Mouse (Mus musculus) midbrain, postnatal 0 days (tissue): ENCODE measurements at regions not wholly inside any gene's neighbourhood (a gene's known extent, or its start where the extent isn't known, plus 50 kb on each side); places are given as distances from the start of the nearest gene placed in this dataset.

Experiments used
- ATAC-seq: fragments of 200-750 bp; cut with Nextera tagmentation; 2 replicates; pipeline ENCODE4 v1.8.0; 2017; ENCODE audit warnings: moderate number of reproducible peaks, mild to moderate bottlenecking, moderate TSS enrichment, moderate library complexity; ENCODE audit not compliant: low FRiP score
- DNase-seq: peaks from one replicate; pipeline ENCODE4 v3.0.0-alpha.2; 2015; ENCODE audit warnings: low spot score
- H3K27ac ChIP-seq: fragments of 300-500 bp; sonication (generic); 2 replicates; pipeline ENCODE4 v1.5.1; 2014; ENCODE audit warnings: low read depth, mild to moderate bottlenecking, low read length, mixed read lengths
- H3K27me3 ChIP-seq: fragments of 300-500 bp; sonication (generic); 2 replicates; pipeline ENCODE4 v1.6.1; 2014; ENCODE audit warnings: low read length, control low read depth, mixed read lengths; ENCODE audit not compliant: insufficient read depth
- H3K36me3 ChIP-seq: fragments of 300-500 bp; sonication (generic); 2 replicates; pipeline ENCODE4 v1.6.1; 2014; ENCODE audit warnings: low read length, control low read depth, mixed read lengths; ENCODE audit not compliant: insufficient read depth
- H3K4me1 ChIP-seq: fragments of 300-500 bp; sonication (generic); 2 replicates; pipeline ENCODE4 v1.6.1; 2014; ENCODE audit warnings: mild to moderate bottlenecking, control low read depth, antibody characterized with exemption, low read length, mixed read lengths; ENCODE audit not compliant: insufficient read depth
- H3K4me2 ChIP-seq: fragments of 300-500 bp; sonication (generic); 2 replicates; pipeline ENCODE4 v1.6.1; 2014; ENCODE audit warnings: low read depth, mild to moderate bottlenecking, low read length, mixed read lengths; ENCODE audit not compliant: poor library complexity, severe bottlenecking
- H3K4me3 ChIP-seq: fragments of 300-500 bp; sonication (generic); 2 replicates; pipeline ENCODE4 v1.5.1; 2014; ENCODE audit warnings: low read depth, mild to moderate bottlenecking, low read length, moderate library complexity
- H3K9ac ChIP-seq: fragments of 300-500 bp; sonication (generic); replicated peaks from 2 replicates; pipeline ENCODE4 v1.6.1; 2014; ENCODE audit warnings: mild to moderate bottlenecking, low read length, moderate library complexity, mixed read lengths; ENCODE audit not compliant: poor library complexity, severe bottlenecking
- H3K9me3 ChIP-seq: fragments of 300-500 bp; sonication (generic); 2 replicates; pipeline ENCODE4 v1.6.1; 2016; ENCODE audit warnings: low read length, control low read depth
- CTCF ChIP-seq: IDR thresholded peaks from 2 replicates; pipeline ENCODE4 v1.5.1; 2016; ENCODE audit warnings: antibody characterized with exemption, mild to moderate bottlenecking
- WGBS: fragments of 180-500 bp; shearing (Covaris S2); extraction: QIAGEN DNeasy Blood & Tissue Kit; methylation state at CpG from one replicate; pipeline ENCODE4 v1.1.7; 2014; 5-methylcytosine and 5-hydroxymethylcytosine counted together

DNA sequence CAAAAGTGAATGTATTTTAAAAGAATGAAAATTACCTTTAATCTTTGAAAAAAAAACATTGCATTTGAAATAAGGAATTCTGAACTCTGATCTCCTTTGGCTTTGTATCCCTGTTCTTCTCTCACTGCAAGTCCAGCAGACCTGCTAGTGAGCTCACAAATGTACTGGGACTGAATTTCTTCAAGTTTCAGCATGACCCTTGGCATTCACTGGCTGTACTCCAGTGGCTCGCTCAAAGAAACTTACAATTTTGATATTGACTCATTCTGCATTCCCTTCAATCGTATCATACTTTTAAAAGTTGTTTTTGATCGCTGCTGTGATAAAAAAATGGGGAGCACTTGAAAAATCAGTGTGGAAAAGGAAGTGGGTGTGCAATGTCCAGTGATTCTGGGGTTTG is 456.6 kb downstream of the Cd109 start:
- no peaks in the 10 kb centered on the region for H3K4me1 ChIP-seq
- H3K4me2 ChIP-seq, result no peak overlapping the region
- DNase-seq (no peak), ATAC-seq (no peak)
- no peaks in the 10 kb centered on the region for H3K36me3 ChIP-seq
- WGBS, result 82% methylated on average over 3 of the region's 3 CpGs
- H3K4me3 ChIP-seq, result no peak overlapping the region
- no peak overlapping the region for H3K27ac ChIP-seq
- no peaks in the 10 kb centered on the region for H3K27me3 ChIP-seq
- no peak for TF ChIP-seq CTCF
- H3K9ac ChIP-seq, result no peak overlapping the region
- no peaks in the 10 kb centered on the region for H3K9me3 ChIP-seq

DNA sequence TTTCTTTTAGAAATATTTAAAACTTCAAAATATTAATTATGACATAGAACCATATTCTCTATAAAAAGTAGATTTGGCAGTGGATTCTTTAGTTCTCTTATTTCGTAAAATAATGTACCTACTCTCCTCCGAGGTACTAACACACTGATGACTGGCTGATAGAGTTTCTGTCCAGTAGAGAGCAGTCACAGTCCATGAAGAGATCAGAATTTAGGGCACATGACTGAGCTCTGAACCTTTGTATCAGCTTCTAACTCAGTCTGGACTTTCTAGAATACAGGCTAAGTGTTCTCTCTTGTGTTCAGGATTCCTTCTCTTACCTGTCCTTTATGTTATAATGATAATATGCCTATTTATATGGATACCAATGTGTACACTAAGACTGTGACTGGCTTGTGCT is 494.3 kb downstream of the Cd109 start:
- no peaks in the 10 kb centered on the region for H3K27me3 ChIP-seq
- no peak overlapping the region for H3K27ac ChIP-seq
- no peaks in the 10 kb centered on the region for H3K9me3 ChIP-seq
- H3K4me2 ChIP-seq, result no peak overlapping the region
- H3K9ac ChIP-seq, result no peak overlapping the region
- DNase-seq (peak; percentile 76), ATAC-seq (peak; percentile 79)
- no peaks in the 10 kb centered on the region for H3K36me3 ChIP-seq
- no peaks in the 10 kb centered on the region for H3K4me1 ChIP-seq
- TF ChIP-seq CTCF, result peak; percentile 78
- WGBS, result 80% methylated on average over 2 of the region's 2 CpGs
- H3K4me3 ChIP-seq, result no peak overlapping the region

DNA sequence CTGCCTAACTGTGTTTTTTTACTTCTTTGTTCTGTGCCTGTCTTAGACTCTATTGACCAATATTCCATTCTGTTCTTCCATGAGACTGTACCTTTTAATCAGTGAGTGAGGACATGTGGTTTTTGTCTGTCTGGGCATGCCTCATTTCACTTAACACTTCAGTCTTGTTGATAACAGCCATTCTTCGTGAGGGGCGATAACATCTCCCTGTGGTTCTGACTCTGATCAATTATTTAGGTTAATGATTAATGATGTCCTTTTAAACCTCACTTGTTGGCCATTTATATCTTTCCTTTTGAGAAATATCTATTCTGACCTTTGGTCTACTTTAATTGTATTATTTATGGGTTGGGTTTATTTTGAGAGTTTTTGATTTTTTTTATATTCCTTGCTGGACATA is 496.0 kb downstream of the Cd109 start:
- Histone ChIP-seq H3K4me1 (no peaks in the 10 kb centered on the region), H3K27me3 (no peaks in the 10 kb centered on the region), H3K36me3 (no peaks in the 10 kb centered on the region), H3K9me3 (no peaks in the 10 kb centered on the region), H3K4me2 (no peak overlapping the region), H3K27ac (no peak overlapping the region), H3K4me3 (no peak overlapping the region), H3K9ac (no peak overlapping the region)
- no peak for TF ChIP-seq CTCF
- 69% methylated on average over 2 of the region's 2 CpGs for WGBS
- no peak for ATAC-seq
- no peak for DNase-seq

- Histone ChIP-seq H3K27ac (no peak overlapping the region), H3K4me1 (no peaks in the 10 kb centered on the region), H3K9me3 (no peaks in the 10 kb centered on the region), H3K36me3 (no peaks in the 10 kb centered on the region), H3K9ac (no peak overlapping the region), H3K4me3 (no peak overlapping the region), H3K27me3 (no peaks in the 10 kb centered on the region), H3K4me2 (no peak overlapping the region)
- no peak for TF ChIP-seq CTCF
- DNase-seq, result no peak
- ATAC-seq, result no peak
- WGBS, result 88% methylated on average over 1 of the region's 1 CpGs
These were observed 525.6 kb downstream of the Cd109 start for GRCm38 (mm10) chr9:79140970-79141369.

DNA sequence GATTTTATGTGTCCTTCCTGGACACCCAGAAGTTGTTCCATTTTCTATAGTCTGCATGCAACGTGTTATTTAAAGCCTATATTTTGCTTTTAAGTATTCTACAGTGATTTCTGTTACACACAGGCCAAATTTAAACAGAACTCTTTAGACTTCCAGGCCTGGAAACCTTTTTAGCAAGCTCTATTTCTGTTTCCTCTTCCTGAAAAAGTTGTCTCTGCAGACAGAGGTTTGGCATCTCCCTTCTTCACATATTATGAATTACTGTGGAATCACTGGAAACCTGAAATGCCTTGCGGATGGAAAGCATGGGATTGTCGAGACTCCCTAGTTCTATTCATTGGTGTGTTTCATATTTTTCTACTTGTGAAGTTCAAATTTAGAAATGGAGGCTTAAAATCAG is 530.7 kb downstream of the Cd109 start:
- WGBS, result 81% methylated on average over 3 of the region's 3 CpGs
- Histone ChIP-seq H3K4me1 (no peaks in the 10 kb centered on the region), H3K36me3 (no peaks in the 10 kb centered on the region), H3K9me3 (no peaks in the 10 kb centered on the region), H3K9ac (no peak overlapping the region), H3K27me3 (no peaks in the 10 kb centered on the region), H3K4me2 (no peak overlapping the region), H3K4me3 (no peak overlapping the region), H3K27ac (no peak overlapping the region)
- ATAC-seq (no peak), DNase-seq (no peak)
- no peak for TF ChIP-seq CTCF

DNA sequence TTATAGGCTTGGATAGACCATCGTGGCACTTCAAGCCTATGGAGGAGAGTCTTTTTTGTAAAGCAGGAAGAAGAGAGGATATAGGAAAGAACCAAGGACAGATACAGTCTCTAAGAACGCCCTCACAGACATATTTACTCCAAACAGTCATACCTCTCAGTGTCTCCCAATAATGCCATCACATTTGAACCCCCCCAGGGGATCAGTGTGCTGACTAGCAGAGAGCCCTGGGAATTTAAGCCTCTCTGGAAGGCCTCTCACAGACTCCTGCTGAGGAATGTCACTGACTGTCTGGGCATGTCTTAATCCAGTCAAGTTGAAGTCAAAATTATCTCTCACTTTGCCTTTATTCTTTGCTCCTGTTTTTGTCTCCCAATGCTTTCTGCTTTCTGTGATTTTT is 550.2 kb downstream of the Cd109 start:
- no peak overlapping the region for H3K4me2 ChIP-seq
- WGBS, result 43% methylated on average over 2 of the region's 2 CpGs

DNA sequence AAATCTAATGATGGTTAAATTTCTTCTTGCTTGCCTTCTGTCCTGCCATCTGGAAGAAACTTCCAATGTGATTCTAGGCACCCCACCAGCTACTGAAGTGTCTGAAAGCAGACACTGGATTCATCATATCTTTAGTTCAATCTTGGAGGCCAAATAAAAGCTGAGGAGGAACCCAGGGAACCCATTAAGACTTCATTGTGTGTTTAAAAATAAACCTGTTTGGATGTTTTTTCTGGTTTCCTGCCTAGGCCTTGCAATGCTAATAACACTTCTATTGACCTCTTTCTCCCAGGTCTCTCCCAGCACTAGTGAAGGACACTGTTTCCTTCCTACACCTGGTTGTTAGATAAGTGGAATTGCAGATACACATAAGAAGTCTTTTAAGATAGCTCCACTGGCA is 545.6 kb downstream of the Col12a1 start:
- no peak for TF ChIP-seq CTCF
- Histone ChIP-seq H3K4me3 (no peak overlapping the region), H3K36me3 (no peaks in the 10 kb centered on the region), H3K27me3 (no peaks in the 10 kb centered on the region), H3K27ac (no peak overlapping the region), H3K9ac (no peak overlapping the region), H3K4me1 (no peaks in the 10 kb centered on the region), H3K4me2 (no peak overlapping the region), H3K9me3 (no peaks in the 10 kb centered on the region)
- DNase-seq, result no peak
- no peak for ATAC-seq

More for the DNA sequence above, 550.2 kb downstream of the Cd109 start:
- ATAC-seq (no peak), DNase-seq (no peak)
- no peaks in the 10 kb centered on the region for H3K4me1 ChIP-seq
- no peak for TF ChIP-seq CTCF
- H3K36me3 ChIP-seq, result no peaks in the 10 kb centered on the region
- no peak overlapping the region for H3K4me3 ChIP-seq
- H3K27me3 ChIP-seq, result no peaks in the 10 kb centered on the region
- no peak overlapping the region for H3K9ac ChIP-seq
- no peak overlapping the region for H3K27ac ChIP-seq
- no peaks in the 10 kb centered on the region for H3K9me3 ChIP-seq
